Mouse (Mus musculus) MEL (cell line): ENCODE measurements around the gene Ascl1. TPM values are rescaled to one million over a fixed set of nuclear protein-coding genes. Genes with fewer than 3 reads are reported as not detected.

Experiments used
- DNase-seq: peaks from one replicate; pipeline ENCODE4 v3.0.0; 2011; ENCODE audit warnings: low read depth, low spot score
- H3K27ac ChIP-seq: 2 replicates; pipeline ENCODE4 v1.5.1; 2012; ENCODE audit warnings: low read depth, mild to moderate bottlenecking, control low read depth, low read length, moderate library complexity; ENCODE audit not compliant: control insufficient read depth
- H3K27me3 ChIP-seq, 2 experiments: fragments of 150-350 bp in 1 of 2; sonication (generic) in 1 of 2; 2 replicates each; pipeline ENCODE4 v1.6.1; 2012; ENCODE audit warnings: low read length in 2 of 2, mild to moderate bottlenecking in 2 of 2, improper control_type of control experiment in 1 of 2, moderate library complexity in 1 of 2; ENCODE audit not compliant: insufficient read depth in 2 of 2, control insufficient read depth in 1 of 2
- H3K36me3 ChIP-seq, 2 experiments: 2 replicates each; pipeline ENCODE4 v1.6.1; 2012 to 2014; ENCODE audit warnings: low read length in 2 of 2, improper control_type of control experiment in 1 of 2, inconsistent platforms in 1 of 2, mild to moderate bottlenecking in 1 of 2; ENCODE audit not compliant: insufficient read depth in 2 of 2, control insufficient read depth in 1 of 2
- H3K4me1 ChIP-seq, 2 experiments: fragments of 150-350 bp in 1 of 2; sonication (generic) in 1 of 2; 2 replicates each; pipeline ENCODE4 v1.6.1; 2012; ENCODE audit warnings: low read length in 2 of 2, improper control_type of control experiment in 1 of 2, mild to moderate bottlenecking in 1 of 2; ENCODE audit not compliant: insufficient read depth in 2 of 2, control insufficient read depth in 1 of 2
- H3K4me3 ChIP-seq, 2 experiments: fragments of 150-350 bp in 1 of 2; sonication (generic) in 1 of 2; 2 replicates each; pipeline ENCODE4 v1.5.1; 2012; ENCODE audit warnings: low read depth in 2 of 2, low read length in 2 of 2, mild to moderate bottlenecking in 2 of 2, moderate library complexity in 2 of 2, control low read depth in 1 of 2, improper control_type of control experiment in 1 of 2; ENCODE audit not compliant: control insufficient read depth in 1 of 2, insufficient read depth in 1 of 2
- H3K79me2 ChIP-seq: 2 replicates; pipeline ENCODE4 v1.6.1; 2012; ENCODE audit warnings: mild to moderate bottlenecking, low read length, moderate library complexity; ENCODE audit not compliant: control insufficient read depth, poor library complexity, insufficient read depth
- H3K9ac ChIP-seq: 2 replicates; pipeline ENCODE4 v1.6.1; 2012; ENCODE audit warnings: low read depth, mild to moderate bottlenecking, control low read depth, low read length, moderate library complexity; ENCODE audit not compliant: control insufficient read depth, poor library complexity, severe bottlenecking
- H3K9me3 ChIP-seq: fragments of 150-350 bp; sonication (generic); replicated peaks from 2 replicates; pipeline ENCODE4 v1.6.1; 2012; ENCODE audit warnings: mild to moderate bottlenecking, low read length, improper control_type of control experiment, moderate library complexity; ENCODE audit not compliant: insufficient read depth
- CHD2 ChIP-seq: IDR thresholded peaks from 2 replicates; pipeline ENCODE4 v1.6.1; 2011; ENCODE audit warnings: low read length, improper control_type of control experiment
- CTCF ChIP-seq, 3 experiments: IDR thresholded peaks in 2 of 3; conservative IDR thresholded peaks in 1 of 3; 2 replicates each; pipeline ENCODE4 v1.5.1; 2011 to 2012; ENCODE audit warnings: low read length in 3 of 3, low read depth in 2 of 3, mild to moderate bottlenecking in 2 of 3, improper control_type of control experiment in 1 of 3, inconsistent platforms in 1 of 3, mixed read lengths in 1 of 3, moderate library complexity in 1 of 3; ENCODE audit not compliant: control insufficient read depth in 1 of 3, insufficient read depth in 1 of 3, poor library complexity in 1 of 3, severe bottlenecking in 1 of 3
- EP300 ChIP-seq, 2 experiments: IDR thresholded peaks; 2 replicates each; pipeline ENCODE4 v1.6.1; 2011; ENCODE audit warnings: improper control_type of control experiment in 2 of 2, low read length in 2 of 2, low read depth in 1 of 2, mild to moderate bottlenecking in 1 of 2
- GABPA ChIP-seq: IDR thresholded peaks from 2 replicates; pipeline ENCODE4 v1.6.1; 2012; ENCODE audit warnings: low read depth, mild to moderate bottlenecking, inconsistent platforms, low read length, improper control_type of control experiment, moderate library complexity
- KAT2A ChIP-seq: conservative IDR thresholded peaks from 2 replicates; pipeline ENCODE4 v1.6.1; 2012; ENCODE audit warnings: low read depth, low read length, improper control_type of control experiment, inconsistent platforms
- MAX ChIP-seq: IDR thresholded peaks from 2 replicates; pipeline ENCODE4 v1.6.1; 2011; ENCODE audit warnings: low read length, improper control_type of control experiment
- MAZ ChIP-seq: IDR thresholded peaks from 2 replicates; pipeline ENCODE4 v1.6.1; 2012; ENCODE audit warnings: low read depth, mild to moderate bottlenecking, inconsistent platforms, low read length, improper control_type of control experiment
- MYC ChIP-seq: IDR thresholded peaks from 2 replicates; pipeline ENCODE4 v1.6.1; 2011; ENCODE audit warnings: low read depth, mild to moderate bottlenecking, low read length, improper control_type of control experiment, moderate library complexity
- POLR2A ChIP-seq, 2 experiments: IDR thresholded peaks; 2 replicates each; pipeline ENCODE4 v1.6.1; 2011 to 2012; ENCODE audit warnings: low read length in 2 of 2, mild to moderate bottlenecking in 2 of 2, control low read depth in 1 of 2, improper control_type of control experiment in 1 of 2, low read depth in 1 of 2, moderate library complexity in 1 of 2; ENCODE audit not compliant: control insufficient read depth in 1 of 2, insufficient read depth in 1 of 2, poor library complexity in 1 of 2
- POLR2AphosphoS2 ChIP-seq: IDR thresholded peaks from 2 replicates; pipeline ENCODE4 v1.6.1; 2011; ENCODE audit warnings: low read length, improper control_type of control experiment
- RCOR1 ChIP-seq: IDR thresholded peaks from 2 replicates; pipeline ENCODE4 v1.6.1; 2012; ENCODE audit warnings: low read depth, mild to moderate bottlenecking, inconsistent platforms, low read length, improper control_type of control experiment
- TAL1 ChIP-seq: IDR thresholded peaks from 2 replicates; pipeline ENCODE4 v1.6.1; 2012; ENCODE audit warnings: mild to moderate bottlenecking, inconsistent platforms, low read length, moderate library complexity, mixed read lengths
- TCF12 ChIP-seq: IDR thresholded peaks from 2 replicates; pipeline ENCODE4 v1.6.1; 2014; ENCODE audit warnings: low read depth, mild to moderate bottlenecking, inconsistent platforms, low read length, improper control_type of control experiment, moderate library complexity
- USF1 ChIP-seq: IDR thresholded peaks from 2 replicates; pipeline ENCODE4 v1.6.1; 2014; ENCODE audit warnings: low read depth, mild to moderate bottlenecking, inconsistent platforms, low read length, improper control_type of control experiment, moderate library complexity
- USF2 ChIP-seq, 2 experiments: IDR thresholded peaks; 2 replicates each; pipeline ENCODE4 v1.6.1; 2011 to 2012; ENCODE audit warnings: improper control_type of control experiment in 2 of 2, low read length in 2 of 2, borderline replicate concordance in 1 of 2, inconsistent platforms in 1 of 2, low read depth in 1 of 2, mild to moderate bottlenecking in 1 of 2; ENCODE audit not compliant: insufficient read depth in 1 of 2
- polyA plus RNA-seq, 2 experiments: library from polyadenylated mRNA; stranded (reverse) in 1 of 2; unstranded in 1 of 2; fragments of >175 nt in 1 of 2; fragments of >200 nt in 1 of 2; gene quantifications; 2 replicates each; pipeline versions ENCODE4 v1.2.1 to v1.2.4; 2012; ENCODE audit warnings: low replicate concordance in 2 of 2, low read depth in 1 of 2; ENCODE audit not compliant: insufficient read length in 2 of 2, insufficient read depth in 1 of 2, missing spikeins in 1 of 2
- total RNA-seq: library from RNA; depleted of rRNA; stranded (reverse); fragments of 300-350 nt; gene quantifications from 2 replicates; pipeline ENCODE4 v1.2.3, GENCODE M21; 2012

Ascl1 gene
- total and polyA plus RNA-seq, 3 experiments = not detected

- Histone ChIP-seq H3K4me1 (no peaks in the 10 kb centered on the region), H3K79me2 (no peaks in the 10 kb centered on the region), H3K9me3 (no peaks in the 10 kb centered on the region), H3K27me3 (no peaks in the 10 kb centered on the region), H3K27ac (no peak overlapping the region), H3K36me3 (no peaks in the 10 kb centered on the region), H3K4me3 (no peak overlapping the region), H3K9ac (no peak overlapping the region)
- no peak for DNase-seq
- TF ChIP-seq MYC (no peak), MAZ (no peak), POLR2A (IDR thresholded peaks at IDR 0.05; ENCODE audit: control insufficient read depth in 1 of 2, insufficient read depth in 1 of 2, low read depth in 1 of 2, low read length in 2 of 2, poor library complexity in 1 of 2) (no peak), EP300 (IDR thresholded peaks at IDR 0.05; ENCODE audit: low read depth in 1 of 2, low read length in 2 of 2) (no peak), GABPA (no peak), USF2 (IDR thresholded peaks at IDR 0.05; ENCODE audit: borderline replicate concordance in 1 of 2, insufficient read depth in 1 of 2, low read depth in 1 of 2, low read length in 2 of 2) (no peak), KAT2A (no peak), CTCF (IDR thresholded peaks at IDR 0.05 in 2 of 3, conservative IDR thresholded peaks at IDR 0.05 in 1 of 3; ENCODE audit: control insufficient read depth in 1 of 3, insufficient read depth in 1 of 3, low read depth in 2 of 3, low read length in 3 of 3, poor library complexity in 1 of 3, severe bottlenecking in 1 of 3) (no peak), USF1 (no peak), MAX (no peak), CHD2 (no peak)
Observed at GRCm38 (mm10) chr10:87485721-87486620, 7.5 kb downstream of the Ascl1 start.

GRCm38 (mm10) chr10:87484831-87485720 lies 8.4 kb downstream of the Ascl1 start:
- H3K36me3 ChIP-seq = no peaks in the 10 kb centered on the region
- TF ChIP-seq TCF12 (no peak), POLR2AphosphoS2 (no peak), RCOR1 (no peak), TAL1 (no peak), CHD2 (no peak)
- TF ChIP-seq, all 39 proteins: peak for 0
- DNase-seq = no peak
- Histone ChIP-seq H3K9ac (no peak overlapping the region), H3K27ac (no peak overlapping the region), H3K79me2 (no peaks in the 10 kb centered on the region), H3K27me3 (no peaks in the 10 kb centered on the region), H3K9me3 (no peaks in the 10 kb centered on the region), H3K4me3 (no peak overlapping the region), H3K4me1 (no peaks in the 10 kb centered on the region)
